Mouse (Mus musculus) heart, adult 2 months (tissue): Measurements from ENCODE around the gene Mrps12. TPM values are rescaled to one million over a fixed set of nuclear protein-coding genes. Genes with fewer than 3 reads are reported as not detected.
A peak's percentile ranks its signal among the peaks of the same experiment; 100 is the strongest.

Source experiments
- DNase-seq, 2 experiments: peaks; one replicate each; pipeline ENCODE4 v3.0.0; 2021
- H3K27ac ChIP-seq: fragments of 200-600 bp; 2 replicates; pipeline ENCODE4 v1.8.1; 2022
- H3K27me3 ChIP-seq: fragments of 200-500 bp; 2 replicates; pipeline ENCODE4 v1.6.1; 2012; ENCODE audit warnings: mild to moderate bottlenecking, low read length, inconsistent platforms, mixed read lengths; ENCODE audit not compliant: control insufficient read depth, insufficient read depth
- H3K36me3 ChIP-seq: fragments of 200-500 bp; 2 replicates; pipeline ENCODE4 v1.6.1; 2012; ENCODE audit warnings: low read length, inconsistent platforms; ENCODE audit not compliant: control insufficient read depth, insufficient read depth
- H3K4me1 ChIP-seq: fragments of 200-500 bp; 2 replicates; pipeline ENCODE4 v1.6.1; 2011; ENCODE audit warnings: low read length; ENCODE audit not compliant: control insufficient read depth, insufficient read depth
- H3K4me3 ChIP-seq: fragments of 200-600 bp; 2 replicates; pipeline ENCODE4 v1.8.1; 2022
- H3K79me2 ChIP-seq: fragments of 200-500 bp; replicated peaks from 2 replicates; pipeline ENCODE4 v1.6.1; 2012; ENCODE audit warnings: mild to moderate bottlenecking, inconsistent platforms, low read length, moderate library complexity, mixed read lengths; ENCODE audit not compliant: control insufficient read depth, insufficient read depth
- H3K9ac ChIP-seq: fragments of 200-500 bp; 2 replicates; pipeline ENCODE4 v1.6.1; 2012; ENCODE audit warnings: low read depth, mild to moderate bottlenecking, control low read depth, inconsistent platforms, low read length, mixed read lengths
- CTCF ChIP-seq: fragments of 200-600 bp; IDR thresholded peaks from 2 replicates; pipeline ENCODE4 v1.8.1; 2022; ENCODE audit warnings: antibody characterized with exemption, mild to moderate bottlenecking, moderate library complexity
- EP300 ChIP-seq: fragments of 200-500 bp; IDR thresholded peaks from 2 replicates; pipeline ENCODE4 v1.6.1; 2011; ENCODE audit warnings: low read depth, low read length, control low read depth; ENCODE audit not compliant: insufficient read depth
- POLR2A ChIP-seq: fragments of 200-500 bp; IDR thresholded peaks from 2 replicates; pipeline ENCODE4 v1.6.1; 2011; ENCODE audit warnings: mild to moderate bottlenecking, low read depth, low read length, control low read depth; ENCODE audit not compliant: insufficient read depth
- WGBS: fragments of 180-500 bp; shearing (Covaris S2); methylation state at CpG from one replicate; pipeline ENCODE4 v1.1.7; 2018; 5-methylcytosine and 5-hydroxymethylcytosine counted together
- intact Hi-C: fragments of 180-260 bp; cut with DNase I; formaldehyde crosslinking; loops from one replicate; pipeline ENCODE4 v1.15.1; 2025
- polyA plus RNA-seq: library from polyadenylated mRNA; depleted of rRNA; stranded (reverse); fragments of >200 nt; gene quantifications from 2 replicates; pipeline ENCODE4 v1.2.3, GENCODE M21; 2012
- total RNA-seq, 2 experiments: library from RNA; stranded (reverse); gene quantifications; 2 replicates each; pipeline ENCODE4 v1.2.3; 2021

The Mrps12 gene
- total and polyA plus RNA-seq, 3 experiments: 47.8 to 57.3 (median 51.9) TPM

- Histone ChIP-seq H3K79me2 (no peaks in the 10 kb centered on the region), H3K4me3 (no peak overlapping the region), H3K27me3 (no peaks in the 10 kb centered on the region), H3K36me3 (no peaks in the 10 kb centered on the region), H3K27ac (no peak overlapping the region), H3K9ac (no peak overlapping the region), H3K4me1 (peaks cover 6% of the 10 kb centered on the region)
- intact Hi-C loops: no loop called here
- no peak for DNase-seq
- TF ChIP-seq POLR2A (no peak), CTCF (no peak), EP300 (no peak)
- 90% methylated on average over 5 of the region's 5 CpGs for WGBS
These were observed 43.5 kb upstream of the Mrps12 start for GRCm38 (mm10) chr7:28785161-28785560.

GRCm38 (mm10) chr7:28781261-28781663 lies 39.6 kb upstream of the Mrps12 start:
- Histone ChIP-seq H3K4me1 (peaks cover 4% of the 10 kb centered on the region), H3K36me3 (no peaks in the 10 kb centered on the region), H3K79me2 (no peaks in the 10 kb centered on the region), H3K27me3 (no peaks in the 10 kb centered on the region), H3K4me3 (no peak overlapping the region), H3K27ac (peak overlapping the region; percentile 29; the same call in 1 of the 2 replicates), H3K9ac (no peak overlapping the region)
- 86% methylated on average over 8 of the region's 8 CpGs for WGBS
- peak in 1 of 2 experiments; percentile 60 for DNase-seq
- intact Hi-C loops: loop anchor here (2.0 kb wide), 2 partner anchors 16 to 258 kb away; no protein-coding TSS in a partner anchor
- no peak for TF ChIP-seq POLR2A
- no peak for TF ChIP-seq EP300
- TF ChIP-seq CTCF: no peak

GRCm38 (mm10) chr7:28780857-28781256 lies 39.2 kb upstream of the Mrps12 start:
- H3K36me3 ChIP-seq: no peaks in the 10 kb centered on the region
- H3K27me3 ChIP-seq: no peaks in the 10 kb centered on the region
- intact Hi-C loops: loop anchor here (1.0 to 2.0 kb wide), 3 partner anchors 16 to 258 kb away; no protein-coding TSS in a partner anchor
- peak overlapping the region; percentile 32 for H3K27ac ChIP-seq
- H3K9ac ChIP-seq: no peak overlapping the region
- H3K79me2 ChIP-seq: no peaks in the 10 kb centered on the region
- H3K4me1 ChIP-seq: peaks cover 4% of the 10 kb centered on the region
- WGBS: 49% methylated on average over 7 of the region's 7 CpGs
- peak in 1 of 2 experiments; percentile 56 for DNase-seq
- no peak overlapping the region for H3K4me3 ChIP-seq
- TF ChIP-seq EP300 (no peak), POLR2A (no peak), CTCF (no peak)

- Histone ChIP-seq H3K79me2 (no peaks in the 10 kb centered on the region), H3K4me3 (no peak overlapping the region), H3K4me1 (peaks cover 4% of the 10 kb centered on the region), H3K9ac (no peak overlapping the region), H3K36me3 (no peaks in the 10 kb centered on the region), H3K27me3 (no peaks in the 10 kb centered on the region), H3K27ac (peak overlapping the region; percentile 32)
- intact Hi-C loops: loop anchor here (1.0 to 2.0 kb wide), 3 partner anchors 17 to 259 kb away; no protein-coding TSS in a partner anchor
- TF ChIP-seq EP300 (peak; percentile 79; the same call in 1 of the 2 replicates), CTCF (peak; percentile 78), POLR2A (no peak)
- WGBS: 38% methylated on average over 6 of the region's 6 CpGs
- peak; percentile 85 to 88 for DNase-seq
These were observed 38.5 kb upstream of the Mrps12 start for GRCm38 (mm10) chr7:28780067-28780658.

- H3K27me3 ChIP-seq: no peaks in the 10 kb centered on the region
- WGBS: 80% methylated on average over 9 of the region's 9 CpGs
- no peaks in the 10 kb centered on the region for H3K36me3 ChIP-seq
- H3K9ac ChIP-seq: no peak overlapping the region
- no peak overlapping the region for H3K27ac ChIP-seq
- intact Hi-C loops: loop anchor here (5.0 kb wide), 1 partner anchor 193 kb away; no protein-coding TSS in a partner anchor
- peak in 1 of 2 experiments; percentile 28 for DNase-seq
- no peaks in the 10 kb centered on the region for H3K79me2 ChIP-seq
- TF ChIP-seq CTCF (no peak), POLR2A (no peak), EP300 (no peak)
- no peak overlapping the region for H3K4me3 ChIP-seq
- H3K4me1 ChIP-seq: peaks cover 4% of the 10 kb centered on the region
These were observed 37.2 kb upstream of the Mrps12 start for GRCm38 (mm10) chr7:28778825-28779224.

GRCm38 (mm10) chr7:28775129-28775528 lies 33.5 kb upstream of the Mrps12 start:
- Histone ChIP-seq H3K4me1 (peaks cover under 1% of the 10 kb centered on the region), H3K27me3 (no peaks in the 10 kb centered on the region), H3K27ac (no peak overlapping the region), H3K79me2 (no peaks in the 10 kb centered on the region), H3K4me3 (no peak overlapping the region), H3K9ac (no peak overlapping the region), H3K36me3 (no peaks in the 10 kb centered on the region)
- no peak for DNase-seq
- intact Hi-C loops: loop anchor here (5.0 kb wide), 1 partner anchor 197 kb away; no protein-coding TSS in a partner anchor
- 89% methylated on average over 7 of the region's 7 CpGs for WGBS
- TF ChIP-seq EP300 (no peak), CTCF (no peak), POLR2A (no peak)
